Mouse (Mus musculus): ENCODE data around the gene Rdh16f2. TPM values are rescaled to one million over a fixed set of nuclear protein-coding genes. Genes with fewer than 3 reads are reported as not detected.
"Not testable (repeated sequence)": the region's sequence is repeated elsewhere in the genome, so short reads cannot be mapped to it uniquely, and the experiment has no call there.

Rdh16f2 gene
- polyA plus RNA-seq, 1 experiment: not detected

GRCm38 (mm10) chr10:127904718-127905446, 38.6 kb downstream of the Rdh16f2 start:
- Histone ChIP-seq H3K4me1 (ENCODE audit: control insufficient read depth, insufficient read depth, low read length) (no peaks in the 10 kb centered on the region), H3K27ac (ENCODE audit: insufficient read depth, low read length) (no peak overlapping the region), H3K4me3 (ENCODE audit: insufficient read depth, low read length) (no peak overlapping the region)
- TF ChIP-seq CTCF (IDR thresholded peaks at IDR 0.05; ENCODE audit: extremely low read depth, insufficient read depth, low read length) (no peak), POLR2A (IDR thresholded peaks at IDR 0.05; ENCODE audit: extremely low read depth, insufficient read depth, low read length) (no peak)

- Histone ChIP-seq H3K4me1 (ENCODE audit: control insufficient read depth, insufficient read depth, low read length) (no peaks in the 10 kb centered on the region), H3K27ac (ENCODE audit: insufficient read depth, low read length) (no peak overlapping the region), H3K4me3 (ENCODE audit: insufficient read depth, low read length) (no peak overlapping the region)
- TF ChIP-seq POLR2A (IDR thresholded peaks at IDR 0.05; ENCODE audit: extremely low read depth, insufficient read depth, low read length) (no peak), CTCF (IDR thresholded peaks at IDR 0.05; ENCODE audit: extremely low read depth, insufficient read depth, low read length) (no peak)
Observed at GRCm38 (mm10) chr10:127906138-127906537, 39.9 kb downstream of the Rdh16f2 start.

GRCm38 (mm10) chr10:127907386-127907951, 41.2 kb downstream of the Rdh16f2 start:
- TF ChIP-seq POLR2A (IDR thresholded peaks at IDR 0.05; ENCODE audit: extremely low read depth, insufficient read depth, low read length) (no peak), CTCF (IDR thresholded peaks at IDR 0.05; ENCODE audit: extremely low read depth, insufficient read depth, low read length) (no peak)
- no peak overlapping the region for H3K4me3 ChIP-seq (ENCODE audit: insufficient read depth, low read length)
- H3K4me1 ChIP-seq (ENCODE audit: control insufficient read depth, insufficient read depth, low read length): no peaks in the 10 kb centered on the region
- H3K27ac ChIP-seq (ENCODE audit: insufficient read depth, low read length): no peak overlapping the region

GRCm38 (mm10) chr10:127915578-127915977, 49.3 kb downstream of the Rdh16f2 start:
- TF ChIP-seq CTCF (IDR thresholded peaks at IDR 0.05; ENCODE audit: extremely low read depth, insufficient read depth, low read length) (no peak), POLR2A (IDR thresholded peaks at IDR 0.05; ENCODE audit: extremely low read depth, insufficient read depth, low read length) (no peak)
- H3K4me3 ChIP-seq (ENCODE audit: insufficient read depth, low read length): no peak overlapping the region
- H3K4me1 ChIP-seq (ENCODE audit: control insufficient read depth, insufficient read depth, low read length): no peaks in the 10 kb centered on the region
- H3K27ac ChIP-seq (ENCODE audit: insufficient read depth, low read length): no peak overlapping the region

- H3K27ac ChIP-seq (ENCODE audit: insufficient read depth, low read length): not testable (repeated sequence)
Observed at GRCm38 (mm10) chr10:127917183-127917582, 50.9 kb downstream of the Rdh16f2 start.

GRCm38 (mm10) chr10:127917651-127918050, 51.4 kb downstream of the Rdh16f2 start:
- no peak overlapping the region for H3K4me3 ChIP-seq (ENCODE audit: insufficient read depth, low read length)
- H3K27ac ChIP-seq (ENCODE audit: insufficient read depth, low read length): no peak overlapping the region
- TF ChIP-seq POLR2A (IDR thresholded peaks at IDR 0.05; ENCODE audit: extremely low read depth, insufficient read depth, low read length) (no peak), CTCF (IDR thresholded peaks at IDR 0.05; ENCODE audit: extremely low read depth, insufficient read depth, low read length) (no peak)
- no peaks in the 10 kb centered on the region for H3K4me1 ChIP-seq (ENCODE audit: control insufficient read depth, insufficient read depth, low read length)

More at GRCm38 (mm10) chr10:127917183-127917582, 50.9 kb downstream of the Rdh16f2 start:
- not testable (repeated sequence) for H3K4me3 ChIP-seq (ENCODE audit: insufficient read depth, low read length); H3K4me1 ChIP-seq (ENCODE audit: control insufficient read depth, insufficient read depth, low read length)

- H3K4me1 ChIP-seq (ENCODE audit: control insufficient read depth, insufficient read depth, low read length): no peaks in the 10 kb centered on the region
- TF ChIP-seq CTCF (IDR thresholded peaks at IDR 0.05; ENCODE audit: extremely low read depth, insufficient read depth, low read length): no peak
- no peak overlapping the region for H3K27ac ChIP-seq (ENCODE audit: insufficient read depth, low read length)
- H3K4me3 ChIP-seq (ENCODE audit: insufficient read depth, low read length): no peak overlapping the region
Observed at GRCm38 (mm10) chr10:127922241-127922640, 56.0 kb downstream of the Rdh16f2 start.

- Histone ChIP-seq H3K4me1 (ENCODE audit: control insufficient read depth, insufficient read depth, low read length) (no peaks in the 10 kb centered on the region), H3K27ac (ENCODE audit: insufficient read depth, low read length) (no peak overlapping the region), H3K4me3 (ENCODE audit: insufficient read depth, low read length) (no peak overlapping the region)
- TF ChIP-seq CTCF (IDR thresholded peaks at IDR 0.05; ENCODE audit: extremely low read depth, insufficient read depth, low read length) (no peak), POLR2A (IDR thresholded peaks at IDR 0.05; ENCODE audit: extremely low read depth, insufficient read depth, low read length) (no peak)
Observed at GRCm38 (mm10) chr10:127923024-127923423, 56.8 kb downstream of the Rdh16f2 start.

- no peak overlapping the region for H3K27ac ChIP-seq (ENCODE audit: insufficient read depth, low read length)
- H3K4me3 ChIP-seq (ENCODE audit: insufficient read depth, low read length): no peak overlapping the region
- no peaks in the 10 kb centered on the region for H3K4me1 ChIP-seq (ENCODE audit: control insufficient read depth, insufficient read depth, low read length)
- no peak for TF ChIP-seq POLR2A (IDR thresholded peaks at IDR 0.05; ENCODE audit: extremely low read depth, insufficient read depth, low read length)
- TF ChIP-seq CTCF (IDR thresholded peaks at IDR 0.05; ENCODE audit: extremely low read depth, insufficient read depth, low read length): no peak
Observed at GRCm38 (mm10) chr10:127924597-127925378, 58.5 kb downstream of the Rdh16f2 start.

Other genes starting within 250 kb of the Rdh16f2 start
- gene Lrp1, start 245.3 kb upstream of the Rdh16f2 start, polyA plus RNA-seq (2012; rRNA removed): 294 and 309 TPM in 2 replicates
- gene Stat6, start 223.5 kb upstream of the Rdh16f2 start, polyA plus RNA-seq (2012; rRNA removed): 11.9 and 12.6 TPM in 2 replicates
- 3.8 TPM in 2 replicates for gene Nemp1, start 199.6 kb upstream of the Rdh16f2 start, polyA plus RNA-seq (2012; rRNA removed)
- gene Nab2, start 197.9 kb upstream of the Rdh16f2 start, polyA plus RNA-seq (2012; rRNA removed): 35.3 and 40.3 TPM in 2 replicates
- 1.3 and 1.7 TPM in 2 replicates for gene Myo1a, start 161.3 kb upstream of the Rdh16f2 start, polyA plus RNA-seq (2012; rRNA removed)
- 25.9 and 31.9 TPM in 2 replicates for gene Tac2, start 142.0 kb upstream of the Rdh16f2 start, polyA plus RNA-seq (2012; rRNA removed)
- 5.0 and 5.4 TPM in 2 replicates for gene Zbtb39, start 126.9 kb upstream of the Rdh16f2 start, polyA plus RNA-seq (2012; rRNA removed)
- gene Gpr182, start 114.7 kb upstream of the Rdh16f2 start, polyA plus RNA-seq (2012; rRNA removed): 1.3 and 1.4 TPM in 2 replicates
- gene Rdh1, start 106.8 kb upstream of the Rdh16f2 start, polyA plus RNA-seq (2012; rRNA removed): 0.15 and 0.25 TPM in 2 replicates
- 1.2 TPM in 1 of 2 replicates, not detected in the other for gene Rdh16f1, start 106.7 kb upstream of the Rdh16f2 start, polyA plus RNA-seq (2012; rRNA removed)
- gene Rdh9, start 90.1 kb upstream of the Rdh16f2 start, polyA plus RNA-seq (2012; rRNA removed): 0.13 and 1.4 TPM in 2 replicates
- 0.21 and 0.38 TPM in 2 replicates for gene Rdh16, start 65.3 kb upstream of the Rdh16f2 start, polyA plus RNA-seq (2012; rRNA removed)
- not detected in 2 replicates for gene Rdh19, start 16.5 kb upstream of the Rdh16f2 start, polyA plus RNA-seq (2012; rRNA removed)
- not detected in 2 replicates for gene Rdh7, start 22.3 kb downstream of the Rdh16f2 start, polyA plus RNA-seq (2012; rRNA removed)
- gene Sdr9c7, start 32.0 kb downstream of the Rdh16f2 start, polyA plus RNA-seq (2012; rRNA removed): 0.09 and 0.15 TPM in 2 replicates
- not detected in 2 replicates for gene Hsd17b6, start 141.1 kb downstream of the Rdh16f2 start, polyA plus RNA-seq (2012; rRNA removed)
- gene Prim1, start 148.7 kb downstream of the Rdh16f2 start, polyA plus RNA-seq (2012; rRNA removed): 7.5 and 8.1 TPM in 2 replicates
- gene Naca, start 169.1 kb downstream of the Rdh16f2 start, polyA plus RNA-seq (2012; rRNA removed): 175 and 177 TPM in 2 replicates
- gene Ptges3, start 192.5 kb downstream of the Rdh16f2 start, polyA plus RNA-seq (2012; rRNA removed): 66.9 and 67.7 TPM in 2 replicates
- gene Atp5b, start 216.8 kb downstream of the Rdh16f2 start, polyA plus RNA-seq (2012; rRNA removed): 1,438 and 1,451 TPM in 2 replicates
- 30.2 and 32.1 TPM in 2 replicates for gene Baz2a, start 225.1 kb downstream of the Rdh16f2 start, polyA plus RNA-seq (2012; rRNA removed)